Mouse (Mus musculus): ENCODE measurements around the gene Gm49392.
A peak's percentile ranks its signal among the peaks of the same experiment; 100 is the strongest.
"Not testable (repeated sequence)": the region's sequence is repeated elsewhere in the genome, so short reads cannot be mapped to it uniquely, and the experiment has no call there.

Gm49392 gene

DNA sequence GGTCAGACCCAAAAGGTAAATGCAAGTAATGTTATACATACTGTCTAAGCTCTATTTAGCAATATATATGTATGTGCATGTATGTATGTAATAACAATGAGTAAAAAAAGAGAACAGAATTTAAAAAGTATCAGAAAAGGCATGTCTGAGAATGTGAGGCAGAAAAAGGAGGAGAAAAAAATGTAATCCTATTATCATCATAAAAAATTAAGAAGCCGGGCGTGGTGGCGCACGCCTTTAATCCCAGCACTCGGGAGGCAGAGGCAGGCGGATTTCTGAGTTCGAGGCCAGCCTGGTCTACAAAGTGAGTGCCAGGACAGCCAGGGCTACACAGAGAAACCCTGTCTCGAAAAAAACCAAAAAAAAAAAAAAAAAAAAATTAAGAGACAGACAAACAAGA lies at the start of gene Gm49392:
Gm49392 (minus strand) TSS at position 101 of the 400 bp plus-strand sequence.
- DNase-seq = not testable (repeated sequence)

- not testable (repeated sequence) for DNase-seq
Measured at GRCm38 (mm10) chr13:60941884-60942283, 45.2 kb upstream of the Gm49392 start, which contains the start of gene Tpbpa. Gene Tpbpa, minus strand, starts transcription at chr13:60941984.

DNA sequence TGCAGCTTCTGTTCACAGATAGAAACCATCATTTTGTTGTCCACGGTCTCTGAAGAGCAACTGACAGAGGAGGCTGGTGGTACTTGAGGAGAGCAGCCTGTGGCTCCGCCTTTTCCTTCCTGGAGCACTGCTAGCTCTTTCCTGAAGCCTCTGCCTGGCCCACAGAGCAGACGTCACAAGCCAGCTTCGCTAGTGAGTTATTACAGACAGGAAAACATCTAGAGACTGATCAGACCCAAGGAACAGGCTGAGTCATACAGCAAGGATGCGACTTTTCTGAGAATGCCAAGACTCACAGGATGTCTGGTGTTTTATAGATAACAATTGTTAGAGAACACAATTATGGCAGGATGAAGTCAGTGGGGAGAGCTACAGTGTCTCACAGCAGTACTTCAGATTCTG lies 39.8 kb upstream of the Gm49392 start, which contains the start of the genes Gm49391 and Ctla2a:
Gm49391 (minus strand) TSS at position 72 of the 402 bp plus-strand sequence.
Ctla2a (minus strand) TSS at position 126 of the 402 bp plus-strand sequence.
- DNase-seq = no peak

DNA sequence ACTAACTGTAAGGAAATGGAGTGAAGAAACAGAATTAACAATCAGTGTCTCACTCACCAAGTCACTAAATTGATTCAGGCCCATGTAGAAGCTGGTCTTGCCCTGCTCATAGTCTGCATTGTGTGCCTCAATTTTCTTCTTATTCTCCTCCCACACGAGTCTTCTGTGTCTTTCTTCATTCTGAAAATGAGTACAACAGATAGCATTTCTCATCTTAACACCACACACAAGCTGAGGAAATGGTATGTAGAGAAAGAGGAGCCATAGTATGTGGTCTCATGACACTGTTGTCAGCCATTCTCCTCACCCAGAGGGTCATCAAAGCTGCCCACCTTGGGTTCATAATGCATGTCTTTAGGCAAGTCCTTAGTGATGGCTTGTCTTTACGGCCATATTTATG lies 38.8 kb upstream of the Gm49392 start, which contains the start of gene Gm49393:
Gm49393 (minus strand) TSS at position 101 of the 400 bp plus-strand sequence.
- DNase-seq = not testable (repeated sequence)

- not testable (repeated sequence) for DNase-seq
Measured at GRCm38 (mm10) chr13:60904780-60905179, 8.1 kb upstream of the Gm49392 start, which contains the start of gene Tpbpb. Gene Tpbpb, minus strand, starts transcription at chr13:60904880.

GRCm38 (mm10) chr13:60897328-60897727 lies 634 bp upstream of the Gm49392 start, which contains the start of gene Ctla2b:
Gene Ctla2b, minus strand, starts transcription at chr13:60897447.
- no peak for DNase-seq

DNA sequence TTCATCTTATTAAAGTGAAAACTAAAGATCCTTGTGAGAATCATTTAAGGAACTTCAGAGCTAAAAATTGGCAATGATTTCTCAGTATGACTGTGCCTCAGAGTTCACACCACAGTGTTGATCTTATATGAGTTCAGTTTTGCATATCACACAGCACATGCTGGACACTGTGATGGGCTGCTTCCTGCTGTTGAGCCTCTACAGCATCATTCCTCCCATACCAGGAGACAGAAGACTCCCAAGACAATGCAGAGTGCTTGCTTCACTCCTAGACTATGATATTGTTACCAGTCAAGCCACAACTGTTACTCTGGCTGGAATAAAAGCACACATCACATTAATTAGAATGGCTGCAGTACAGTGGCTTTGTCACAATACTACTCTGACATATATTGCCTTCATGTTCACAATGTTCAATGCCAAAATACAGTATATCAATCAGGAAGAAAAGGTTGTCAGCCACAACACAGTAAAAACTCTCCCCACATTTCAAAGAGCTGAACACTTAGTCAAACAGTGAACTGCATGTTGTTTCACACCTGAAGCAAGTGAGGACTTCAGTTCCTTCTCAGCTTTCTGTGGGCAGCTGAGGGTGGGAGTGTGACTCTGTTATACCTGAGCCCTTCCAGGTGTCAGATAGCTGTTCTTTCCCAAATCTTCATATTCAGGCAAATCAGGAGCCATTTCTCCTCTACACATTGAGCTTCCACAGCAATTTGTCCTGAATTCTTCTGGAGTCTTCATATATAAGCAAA lies 1.1 kb downstream of the Gm49392 start:
- no peak for DNase-seq

DNA sequence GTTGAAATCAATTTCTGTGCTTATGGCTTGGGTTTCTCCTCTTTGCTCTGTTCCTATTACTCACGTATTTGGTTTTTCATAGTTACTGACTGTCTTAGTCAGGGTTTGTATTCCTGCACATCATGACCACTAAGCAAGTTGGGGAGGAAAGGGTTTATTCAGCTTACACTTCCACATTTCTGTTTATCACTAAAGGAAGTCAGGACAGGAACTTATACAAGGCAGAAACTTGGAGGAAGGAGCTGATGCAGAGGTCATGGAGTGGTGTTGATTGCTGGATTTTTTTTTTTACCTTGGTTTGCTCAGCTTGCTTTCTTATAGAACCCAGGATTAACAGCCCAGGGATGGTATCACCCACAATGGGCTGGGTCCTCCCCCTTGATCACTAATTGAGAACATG lies 4.4 kb downstream of the Gm49392 start:
- DNase-seq = no peak

- no peak for DNase-seq
Measured at GRCm38 (mm10) chr13:60864281-60864680, 32.4 kb downstream of the Gm49392 start, which contains the start of gene 4930486L24Rik. Gene 4930486L24Rik, minus strand, starts transcription at chr13:60864475.

- no peak for DNase-seq
Measured at GRCm38 (mm10) chr13:60848241-60849120, 48.2 kb downstream of the Gm49392 start.

DNA sequence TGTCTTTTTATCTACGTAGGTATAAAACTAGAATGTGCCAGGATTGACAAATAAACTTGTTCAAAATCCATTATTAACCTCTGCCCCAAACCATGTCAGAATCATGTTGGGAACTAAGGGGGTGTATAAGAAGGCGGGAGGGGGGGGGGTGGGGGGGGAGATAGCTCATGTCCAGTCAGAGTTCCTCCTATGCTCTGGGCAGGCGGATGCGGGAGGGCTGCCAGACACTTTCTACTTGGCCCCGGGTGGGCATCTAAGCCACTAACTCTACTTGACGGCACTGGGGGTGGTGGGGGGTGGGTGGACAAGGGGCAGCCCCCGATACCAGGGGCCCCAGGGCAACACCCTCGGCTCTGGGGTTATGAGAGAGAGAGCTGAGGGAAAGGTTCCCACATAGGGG lies 53.5 kb downstream of the Gm49392 start:
- DNase-seq = no peak

GRCm38 (mm10) chr13:60842703-60843102 lies 54.0 kb downstream of the Gm49392 start:
- no peak for DNase-seq

- no peak for DNase-seq
Measured at GRCm38 (mm10) chr13:60839353-60839902, 57.3 kb downstream of the Gm49392 start.

GRCm38 (mm10) chr13:60826052-60826451 lies 70.6 kb downstream of the Gm49392 start:
- no peak for DNase-seq

GRCm38 (mm10) chr13:60820486-60821175 lies 76.1 kb downstream of the Gm49392 start:
- no peak for DNase-seq

DNA sequence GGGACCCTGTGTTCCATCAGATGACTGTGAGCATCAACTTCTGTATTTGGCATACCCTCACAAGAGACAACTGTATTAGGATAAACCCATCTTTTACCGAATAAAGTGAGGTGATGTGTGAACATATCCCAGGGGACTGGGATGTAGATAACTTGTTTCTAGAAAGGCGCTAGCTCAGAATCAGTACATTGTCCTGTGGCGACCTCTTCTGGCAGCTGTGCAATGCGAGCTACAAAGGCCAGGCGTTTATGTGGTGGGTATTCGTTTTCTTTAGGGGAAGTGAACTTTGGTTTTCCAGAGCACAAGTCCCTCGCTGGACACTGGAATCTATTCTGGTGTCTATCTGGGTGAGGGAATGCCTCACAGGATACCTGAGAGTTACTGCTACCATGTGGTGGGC lies 77.2 kb downstream of the Gm49392 start:
- DNase-seq = peak; percentile 17 to 35

- DNase-seq = no peak
Measured at GRCm38 (mm10) chr13:60813722-60814121, 83.0 kb downstream of the Gm49392 start.

GRCm38 (mm10) chr13:60812768-60813167 lies 83.9 kb downstream of the Gm49392 start:
- no peak for DNase-seq

GRCm38 (mm10) chr13:60809690-60810089 lies 87.0 kb downstream of the Gm49392 start:
- no peak for DNase-seq

DNA sequence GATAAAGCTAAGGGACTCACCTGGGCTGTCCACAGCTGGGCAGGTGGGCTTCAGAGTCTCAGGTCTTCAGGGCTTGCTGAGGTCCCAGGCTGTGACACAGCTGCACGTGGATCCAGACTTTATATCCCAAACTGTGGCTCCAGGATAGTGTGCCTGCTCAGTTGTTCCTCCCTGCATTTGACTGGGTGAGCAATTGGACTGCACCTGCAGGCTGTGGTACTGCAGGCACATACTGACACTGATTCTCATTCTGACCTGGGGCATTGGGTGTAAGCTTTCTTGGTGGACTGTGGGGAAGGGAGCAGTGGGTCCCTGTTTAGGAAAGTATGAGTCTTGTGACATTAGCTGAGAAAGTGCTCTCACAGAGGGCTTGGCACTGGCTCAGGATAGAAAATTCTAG lies 93.9 kb downstream of the Gm49392 start, which contains the start of gene Ctsll3:
Ctsll3 (minus strand) TSS at position 101 of the 400 bp plus-strand sequence.
- no peak for DNase-seq

Measured in cerebellum, postnatal 14 days (tissue).